In genomic region chr8:95715676-95716531, GRCm38 (mm10) we compare ENCODE assay signal across 8 mouse cellular contexts. TPM values are rescaled to one million over a fixed set of nuclear protein-coding genes. Genes with fewer than 3 reads are reported as not detected.
DNase-seq lines count a peak whose midpoint lies in the region; ATAC-seq and TF ChIP-seq lines count a peak whose summit lies in the region.

TSS of gene Setd6 (plus strand) at chr8:95715881.

- no peak for TF ChIP-seq EP300 in lung, postnatal 0 days (IDR thresholded peaks at IDR 0.05)

- intact Hi-C loops in heart, postnatal 25 days (cut with DNase I), result no loop called here

- H3K4me1 ChIP-seq in forebrain, embryonic 16.5 days (replicated peaks; ENCODE audit: control insufficient read depth, insufficient read depth, low read length), result peaks cover 15% of the 10 kb centered on the region
- peaks cover 5% of the 10 kb centered on the region; the same call in 1 of the 2 replicates for H3K4me1 ChIP-seq in lung, postnatal 0 days (ENCODE audit: insufficient read depth, low read depth, low read length)

- TF ChIP-seq CTCF in layer of hippocampus, adult 2 months (conservative IDR thresholded peaks at IDR 0.05), result no peak
- TF ChIP-seq CTCF in lung, postnatal 0 days (IDR thresholded peaks at IDR 0.05), result no peak

- no peaks in the 10 kb centered on the region for H3K9me3 ChIP-seq in forebrain, embryonic 16.5 days (ENCODE audit: control insufficient read depth, low read length)
- H3K9me3 ChIP-seq in lung, postnatal 0 days (ENCODE audit: low read length), result no peaks in the 10 kb centered on the region

- H3K4me2 ChIP-seq in forebrain, embryonic 16.5 days (ENCODE audit: low read length), result peak within 1 kb of the TSS; percentile 95
- peak within 1 kb of the TSS; percentile 98 for H3K4me2 ChIP-seq in lung, postnatal 0 days (replicated peaks; ENCODE audit: low read depth, low read length)

- H3K27ac ChIP-seq in forebrain, embryonic 16.5 days (ENCODE audit: low read length), result peak within 1 kb of the TSS; percentile 46
- peak within 1 kb of the TSS; percentile 86 for H3K27ac ChIP-seq in layer of hippocampus, adult 2 months
- H3K27ac ChIP-seq in lung, postnatal 0 days (ENCODE audit: low read length), result peak within 1 kb of the TSS; percentile 26; the same call in 1 of the 2 replicates

- peak; percentile 73 for DNase-seq in MEL-GATA-1-ER (ENCODE audit: extremely low read depth, low read depth)
- DNase-seq in cerebellum, adult 18-20 months, result peak; percentile 83 to 84
- peak; percentile 73 for DNase-seq in heart, postnatal 25 days (ENCODE audit: low spot score)
- DNase-seq in layer of hippocampus, adult 2 months (ENCODE audit: low spot score in 2 of 2), result peak; percentile 82 to 84
- peak; percentile 93 for DNase-seq in lung, postnatal 0 days (ENCODE audit: low spot score)
- DNase-seq in ovary, postnatal 10 days (ENCODE audit: low spot score), result peak; percentile 56
- peak; percentile 90 for DNase-seq in thymus, postnatal 14 days

- peak within 1 kb of the TSS; percentile 76 for H3K9ac ChIP-seq in forebrain, embryonic 16.5 days (replicated peaks; ENCODE audit: low read depth, low read length)
- peak within 1 kb of the TSS; percentile 48 for H3K9ac ChIP-seq in lung, postnatal 0 days (replicated peaks; ENCODE audit: low read depth)

- WGBS in forebrain, embryonic 16.5 days, result under 1% methylated on average over 73 of the region's 79 CpGs
- WGBS in lung, postnatal 0 days, result under 1% methylated on average over 79 of the region's 79 CpGs

- H3K27me3 ChIP-seq in forebrain, embryonic 16.5 days (replicated peaks; ENCODE audit: control insufficient read depth, insufficient read depth, low read length), result no peaks in the 10 kb centered on the region
- no peaks in the 10 kb centered on the region for H3K27me3 ChIP-seq in lung, postnatal 0 days (replicated peaks; ENCODE audit: insufficient read depth, low read length)

- ATAC-seq in forebrain, embryonic 16.5 days, result peak; percentile 93
- peak; percentile 84 for ATAC-seq in lung, postnatal 0 days

- peak within 1 kb of the TSS; percentile 76 for H3K4me3 ChIP-seq in forebrain, embryonic 16.5 days (replicated peaks; ENCODE audit: low read length)
- H3K4me3 ChIP-seq in layer of hippocampus, adult 2 months, result peak within 1 kb of the TSS; percentile 85
- peak within 1 kb of the TSS; percentile 80 for H3K4me3 ChIP-seq in lung, postnatal 0 days (ENCODE audit: low read depth, low read length)

- H3K36me3 ChIP-seq in forebrain, embryonic 16.5 days (ENCODE audit: control insufficient read depth, insufficient read depth), result peaks cover 10% of the 10 kb centered on the region
- 0 out of 2 replicates have a peak, but pooled peaks cover 4% of the 10 kb centered on the region for H3K36me3 ChIP-seq in lung, postnatal 0 days (ENCODE audit: insufficient read depth, low read length)

RNA-seq across cellular contexts. Expression of gene Setd6, which starts in this region (rescaled TPM):
- 28.1 and 31.2 TPM in 2 replicates for polyA plus RNA-seq in forebrain, embryonic 16.5 days (2015; fragmentation: Nextera tagmentation; extraction: Ambion mirVana)
- total RNA-seq in heart, postnatal 25 days (2021), result 10 to 100 TPM; 14.1 to 15.1 TPM
- total RNA-seq in layer of hippocampus, adult 2 months (2021), result 10 to 100 TPM; 16.4 to 21.9 TPM
- 7.8 and 7.9 TPM in 2 replicates for polyA plus RNA-seq in lung, postnatal 0 days (2015; fragmentation: Nextera tagmentation; extraction: Ambion mirVana)

Comparison
In these comparisons a context has a peak if more than half of its experiments do, and no peak if none do; other contexts are left out.
1. Peak in every context shown above with its lines: DNase-seq, ATAC-seq, H3K4me3 ChIP-seq and H3K27ac ChIP-seq.
2. H3K27ac ChIP-seq: peak in every context shown above with its lines; median percentile 86 in layer of hippocampus, adult 2 months; 46 in forebrain, embryonic 16.5 days; 26 in lung, postnatal 0 days.